Mouse (Mus musculus) liver, adult 2 months (tissue): Measurements from ENCODE around the gene Ppcdc.

Source experiments
- CTCF ChIP-seq: fragments of 200-500 bp; IDR thresholded peaks from 2 replicates; pipeline ENCODE4 v1.5.1; 2011; ENCODE audit warnings: low read depth, low read length, control low read depth
- POLR2A ChIP-seq: fragments of 200-500 bp; IDR thresholded peaks from 2 replicates; pipeline ENCODE4 v1.6.1; 2011; ENCODE audit warnings: low read length, control low read depth; ENCODE audit not compliant: insufficient read depth; ENCODE audit errors: extremely low read depth

DNA sequence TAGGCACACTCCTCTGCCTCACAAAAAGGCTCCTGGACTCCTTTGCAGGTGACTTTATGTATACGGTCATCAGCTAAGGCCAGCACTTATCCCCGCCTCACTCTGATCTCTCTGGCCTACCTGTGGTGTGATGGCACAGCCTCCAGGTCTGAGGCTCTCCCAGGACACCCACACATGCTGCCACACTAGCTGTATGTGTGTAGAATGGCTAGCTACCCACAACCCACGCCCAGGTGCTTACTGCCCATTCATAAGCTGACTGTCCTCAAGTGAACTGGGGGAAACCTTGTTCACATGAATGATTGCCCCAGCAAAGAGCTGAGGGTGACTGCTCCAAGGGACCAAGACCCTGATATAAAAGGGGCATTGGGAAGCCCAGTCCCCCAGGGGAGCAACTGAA is 7.4 kb downstream of the Ppcdc start:
- TF ChIP-seq POLR2A (no peak), CTCF (no peak)
